Mouse (Mus musculus) ES-E14 (cell line): Measurements from ENCODE around the gene Piezo1.

Experiments used
- CHD2 ChIP-seq: IDR thresholded peaks from 2 replicates; pipeline ENCODE4 v1.6.1; 2014; ENCODE audit warnings: mild to moderate bottlenecking, low read depth, low read length, inconsistent platforms
- HCFC1 ChIP-seq: IDR thresholded peaks from 2 replicates; pipeline ENCODE4 v1.6.1; 2012; ENCODE audit warnings: low read length, inconsistent platforms, borderline replicate concordance; ENCODE audit not compliant: insufficient read depth
- MAFK ChIP-seq: IDR thresholded peaks from 2 replicates; pipeline ENCODE4 v1.6.1; 2014; ENCODE audit warnings: mild to moderate bottlenecking, low read depth, low read length, inconsistent platforms; ENCODE audit not compliant: insufficient read depth
- ZC3H11A ChIP-seq: IDR thresholded peaks from 2 replicates; pipeline ENCODE4 v1.6.1; 2012; ENCODE audit warnings: low read depth, mild to moderate bottlenecking, inconsistent platforms, low read length, borderline replicate concordance
- ZNF384 ChIP-seq: IDR thresholded peaks from 2 replicates; pipeline ENCODE4 v1.6.1; 2012; ENCODE audit warnings: low read depth, low read length, inconsistent platforms

GRCm38 (mm10) chr8:122433269-122433905 lies 117.7 kb downstream of the Piezo1 start:
- TF ChIP-seq HCFC1: no peak
- no peak for TF ChIP-seq ZNF384
- no peak for TF ChIP-seq CHD2
- no peak for TF ChIP-seq ZC3H11A
- no peak for TF ChIP-seq MAFK
